Mouse (Mus musculus) lung, postnatal 0 days (tissue): ENCODE results near the gene Lins1.
A peak's percentile ranks its signal among the peaks of the same experiment; 100 is the strongest.

Experiments used
- CTCF ChIP-seq: IDR thresholded peaks from 2 replicates; pipeline ENCODE4 v1.5.1; 2016; ENCODE audit warnings: antibody characterized with exemption, mild to moderate bottlenecking
- EP300 ChIP-seq: IDR thresholded peaks from 2 replicates; pipeline ENCODE4 v1.6.1; 2016; ENCODE audit warnings: antibody characterized with exemption, mild to moderate bottlenecking, control low read depth

DNA sequence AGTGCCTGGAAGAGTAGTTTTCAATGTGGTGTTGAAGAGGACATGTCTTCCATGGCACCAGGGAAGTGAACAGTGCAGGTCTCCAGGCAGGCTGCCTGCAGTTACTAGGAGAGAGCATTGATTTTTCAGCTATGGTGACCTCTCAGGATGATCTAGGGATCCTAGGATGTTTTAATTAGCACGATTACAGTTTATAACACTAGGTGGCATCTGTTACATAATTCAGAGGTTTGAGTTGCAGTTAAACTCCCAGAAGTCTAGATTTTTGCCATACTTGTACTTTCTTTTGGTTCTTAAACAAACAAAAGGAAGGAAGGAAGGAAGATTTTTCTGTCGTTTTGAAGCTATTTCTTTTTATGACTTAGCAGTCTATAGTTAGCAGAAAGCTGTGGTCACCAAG is 21.5 kb downstream of the Lins1 start:
- TF ChIP-seq CTCF (peak; percentile 65), EP300 (no peak)
